12 mouse cellular contexts compared by ENCODE assay signal in genomic region chr15:97795559-97796235, GRCm38 (mm10). TPM values are rescaled to one million over a fixed set of nuclear protein-coding genes. Genes with fewer than 3 reads are reported as not detected.
A peak's percentile ranks its signal among the peaks of the same experiment; 100 is the strongest.
DNase-seq lines count a peak whose midpoint lies in the region.
"Had no signal": no experiment of that assay in that cellular context is flagged by ENCODE, and none has a peak within 500 bp of the region (broad histone marks: within the 10 kb centered on the region; RNA-seq: fewer than 3 reads in every experiment).

No protein-coding gene starts in this region.

- intact Hi-C loops in heart, postnatal 25 days (cut with DNase I), result no loop called here

- DNase-seq in cerebellum, adult 11-12 months, result peak; percentile 23
- DNase-seq in cerebellum, adult 9-10 months, result no peak
- DNase-seq in heart, adult 11 months, result peak; percentile 92
- DNase-seq in heart, postnatal 25 days (ENCODE audit: low spot score), result no peak
- DNase-seq: adrenal gland, adult 2 months; adrenal gland, postnatal 10 days; adrenal gland, postnatal 36 days; cerebellum, adult 18-20 months; cerebellum, adult 8-10 months; cerebellum, postnatal 14 days; cerebellum, postnatal 36 days; embryo, embryonic 11 days had no signal

RNA-seq across cellular contexts. Expression of gene Slc48a1, which starts 17.4 kb away (rescaled TPM):
- 10 to 100 TPM; 76.5 to 83.0 TPM for total RNA-seq in heart, postnatal 25 days (2021)

RNA-seq across cellular contexts. Expression of gene Rapgef3, which starts 27.9 kb away (rescaled TPM):
- total RNA-seq in heart, postnatal 25 days (2021), result 10 to 100 TPM; 20.7 to 26.5 TPM

RNA-seq across cellular contexts. Expression of gene Hdac7, which starts 48.6 kb away (rescaled TPM):
- total RNA-seq in heart, postnatal 25 days (2021), result 10 to 100 TPM; 30.3 to 33.0 TPM

Comparison
In these comparisons a context has a peak if more than half of its experiments do, and no peak if none do; other contexts are left out.
1. DNase-seq: peak in cerebellum, adult 11-12 months (single experiment) and heart, adult 11 months (single experiment); none in cerebellum, adult 9-10 months (single experiment) and heart, postnatal 25 days (single experiment).